Mouse (Mus musculus) layer of hippocampus, postnatal 25 days (tissue): ENCODE data around the gene Crb1. TPM values are rescaled to one million over a fixed set of nuclear protein-coding genes. Genes with fewer than 3 reads are reported as not detected.

Experiments
- total RNA-seq, 2 experiments: library from RNA; stranded (reverse); gene quantifications; 2 replicates each; pipeline ENCODE4 v1.2.3; 2021

The Crb1 gene
- total RNA-seq, 2 experiments from 2014 or later, result 0.57 to 0.61 TPM

Other genes with a start within 250 kb of the Crb1 start
- gene Zbtb41, start 45.2 kb upstream of the Crb1 start, total RNA-seq, result 10 to 100 TPM; 29.2 to 30.5 TPM
- under 1 TPM; 0.70 to 0.71 TPM for gene Aspm, start 77.7 kb upstream of the Crb1 start, total RNA-seq
- not detected for gene F13b, start 124.6 kb upstream of the Crb1 start, total RNA-seq
- not detected for gene Cfhr1, start 183.2 kb upstream of the Crb1 start, total RNA-seq